Mouse (Mus musculus) MEL (cell line): Measurements from ENCODE around the gene Pappa2. TPM values are rescaled to one million over a fixed set of nuclear protein-coding genes. Genes with fewer than 3 reads are reported as not detected.

ENCODE experiments used
- DNase-seq: peaks from one replicate; pipeline ENCODE4 v3.0.0; 2011; ENCODE audit warnings: low read depth, low spot score
- H3K27ac ChIP-seq: 2 replicates; pipeline ENCODE4 v1.5.1; 2012; ENCODE audit warnings: low read depth, mild to moderate bottlenecking, control low read depth, low read length, moderate library complexity; ENCODE audit not compliant: control insufficient read depth
- H3K27me3 ChIP-seq, 2 experiments: fragments of 150-350 bp in 1 of 2; sonication (generic) in 1 of 2; 2 replicates each; pipeline ENCODE4 v1.6.1; 2012; ENCODE audit warnings: low read length in 2 of 2, mild to moderate bottlenecking in 2 of 2, improper control_type of control experiment in 1 of 2, moderate library complexity in 1 of 2; ENCODE audit not compliant: insufficient read depth in 2 of 2, control insufficient read depth in 1 of 2
- H3K36me3 ChIP-seq, 2 experiments: 2 replicates each; pipeline ENCODE4 v1.6.1; 2012 to 2014; ENCODE audit warnings: low read length in 2 of 2, improper control_type of control experiment in 1 of 2, inconsistent platforms in 1 of 2, mild to moderate bottlenecking in 1 of 2; ENCODE audit not compliant: insufficient read depth in 2 of 2, control insufficient read depth in 1 of 2
- H3K4me1 ChIP-seq, 2 experiments: fragments of 150-350 bp in 1 of 2; sonication (generic) in 1 of 2; 2 replicates each; pipeline ENCODE4 v1.6.1; 2012; ENCODE audit warnings: low read length in 2 of 2, improper control_type of control experiment in 1 of 2, mild to moderate bottlenecking in 1 of 2; ENCODE audit not compliant: insufficient read depth in 2 of 2, control insufficient read depth in 1 of 2
- H3K4me3 ChIP-seq, 2 experiments: fragments of 150-350 bp in 1 of 2; sonication (generic) in 1 of 2; 2 replicates each; pipeline ENCODE4 v1.5.1; 2012; ENCODE audit warnings: low read depth in 2 of 2, low read length in 2 of 2, mild to moderate bottlenecking in 2 of 2, moderate library complexity in 2 of 2, control low read depth in 1 of 2, improper control_type of control experiment in 1 of 2; ENCODE audit not compliant: control insufficient read depth in 1 of 2, insufficient read depth in 1 of 2
- H3K79me2 ChIP-seq: 2 replicates; pipeline ENCODE4 v1.6.1; 2012; ENCODE audit warnings: mild to moderate bottlenecking, low read length, moderate library complexity; ENCODE audit not compliant: control insufficient read depth, poor library complexity, insufficient read depth
- H3K9ac ChIP-seq: 2 replicates; pipeline ENCODE4 v1.6.1; 2012; ENCODE audit warnings: low read depth, mild to moderate bottlenecking, control low read depth, low read length, moderate library complexity; ENCODE audit not compliant: control insufficient read depth, poor library complexity, severe bottlenecking
- H3K9me3 ChIP-seq: fragments of 150-350 bp; sonication (generic); replicated peaks from 2 replicates; pipeline ENCODE4 v1.6.1; 2012; ENCODE audit warnings: mild to moderate bottlenecking, low read length, improper control_type of control experiment, moderate library complexity; ENCODE audit not compliant: insufficient read depth
- BHLHE40 ChIP-seq: IDR thresholded peaks from 2 replicates; pipeline ENCODE4 v1.6.1; 2012; ENCODE audit warnings: low read depth, mild to moderate bottlenecking, inconsistent platforms, low read length, improper control_type of control experiment, borderline replicate concordance
- CHD1 ChIP-seq: IDR thresholded peaks from 2 replicates; pipeline ENCODE4 v1.6.1; 2012; ENCODE audit warnings: low read depth, mild to moderate bottlenecking, inconsistent platforms, low read length, improper control_type of control experiment
- CHD2 ChIP-seq: IDR thresholded peaks from 2 replicates; pipeline ENCODE4 v1.6.1; 2011; ENCODE audit warnings: low read length, improper control_type of control experiment
- CTCF ChIP-seq, 3 experiments: IDR thresholded peaks in 2 of 3; conservative IDR thresholded peaks in 1 of 3; 2 replicates each; pipeline ENCODE4 v1.5.1; 2011 to 2012; ENCODE audit warnings: low read length in 3 of 3, low read depth in 2 of 3, mild to moderate bottlenecking in 2 of 3, improper control_type of control experiment in 1 of 3, inconsistent platforms in 1 of 3, mixed read lengths in 1 of 3, moderate library complexity in 1 of 3; ENCODE audit not compliant: control insufficient read depth in 1 of 3, insufficient read depth in 1 of 3, poor library complexity in 1 of 3, severe bottlenecking in 1 of 3
- ELF1 ChIP-seq: IDR thresholded peaks from 2 replicates; pipeline ENCODE4 v1.6.1; 2014; ENCODE audit warnings: low read depth, mild to moderate bottlenecking, inconsistent platforms, low read length, improper control_type of control experiment, moderate library complexity
- EP300 ChIP-seq, 2 experiments: IDR thresholded peaks; 2 replicates each; pipeline ENCODE4 v1.6.1; 2011; ENCODE audit warnings: improper control_type of control experiment in 2 of 2, low read length in 2 of 2, low read depth in 1 of 2, mild to moderate bottlenecking in 1 of 2
- HCFC1 ChIP-seq: IDR thresholded peaks from 2 replicates; pipeline ENCODE4 v1.6.1; 2012; ENCODE audit warnings: low read depth, mild to moderate bottlenecking, inconsistent platforms, low read length, improper control_type of control experiment, moderate library complexity
- KAT2A ChIP-seq: conservative IDR thresholded peaks from 2 replicates; pipeline ENCODE4 v1.6.1; 2012; ENCODE audit warnings: low read depth, low read length, improper control_type of control experiment, inconsistent platforms
- MAFK ChIP-seq: IDR thresholded peaks from 2 replicates; pipeline ENCODE4 v1.6.1; 2011; ENCODE audit warnings: low read depth, mild to moderate bottlenecking, low read length, improper control_type of control experiment, borderline replicate concordance
- MAX ChIP-seq: IDR thresholded peaks from 2 replicates; pipeline ENCODE4 v1.6.1; 2011; ENCODE audit warnings: low read length, improper control_type of control experiment
- MEF2A ChIP-seq: IDR thresholded peaks from 2 replicates; pipeline ENCODE4 v1.6.1; 2014; ENCODE audit warnings: low read depth, mild to moderate bottlenecking, inconsistent platforms, low read length, improper control_type of control experiment; ENCODE audit not compliant: poor library complexity, insufficient replicate concordance, severe bottlenecking; ENCODE audit errors: extremely low read depth
- NELFE ChIP-seq: IDR thresholded peaks from 2 replicates; pipeline ENCODE4 v1.6.1; 2011; ENCODE audit warnings: low read depth, low read length, improper control_type of control experiment
- NRF1 ChIP-seq: IDR thresholded peaks from 2 replicates; pipeline ENCODE4 v1.6.1; 2014; ENCODE audit warnings: low read depth, mild to moderate bottlenecking, inconsistent platforms, low read length, improper control_type of control experiment, moderate library complexity; ENCODE audit not compliant: poor library complexity, insufficient read depth, severe bottlenecking
- POLR2A ChIP-seq, 2 experiments: IDR thresholded peaks; 2 replicates each; pipeline ENCODE4 v1.6.1; 2011 to 2012; ENCODE audit warnings: low read length in 2 of 2, mild to moderate bottlenecking in 2 of 2, control low read depth in 1 of 2, improper control_type of control experiment in 1 of 2, low read depth in 1 of 2, moderate library complexity in 1 of 2; ENCODE audit not compliant: control insufficient read depth in 1 of 2, insufficient read depth in 1 of 2, poor library complexity in 1 of 2
- POLR2AphosphoS5 ChIP-seq: IDR thresholded peaks from 2 replicates; pipeline ENCODE4 v1.6.1; 2012; ENCODE audit warnings: low read depth, borderline replicate concordance, mild to moderate bottlenecking, inconsistent platforms, low read length, moderate library complexity, mixed read lengths
- RCOR1 ChIP-seq: IDR thresholded peaks from 2 replicates; pipeline ENCODE4 v1.6.1; 2012; ENCODE audit warnings: low read depth, mild to moderate bottlenecking, inconsistent platforms, low read length, improper control_type of control experiment
- SIN3A ChIP-seq: IDR thresholded peaks from 2 replicates; pipeline ENCODE4 v1.6.1; 2012; ENCODE audit warnings: low read length, improper control_type of control experiment, inconsistent platforms
- USF1 ChIP-seq: IDR thresholded peaks from 2 replicates; pipeline ENCODE4 v1.6.1; 2014; ENCODE audit warnings: low read depth, mild to moderate bottlenecking, inconsistent platforms, low read length, improper control_type of control experiment, moderate library complexity
- ZKSCAN1 ChIP-seq: IDR thresholded peaks from 2 replicates; pipeline ENCODE4 v1.6.1; 2012; ENCODE audit warnings: low read depth, mild to moderate bottlenecking, inconsistent platforms, low read length, improper control_type of control experiment, moderate library complexity
- ZMIZ1 ChIP-seq: IDR thresholded peaks from 2 replicates; pipeline ENCODE4 v1.6.1; 2012; ENCODE audit warnings: low read depth, mild to moderate bottlenecking, inconsistent platforms, low read length, improper control_type of control experiment, moderate library complexity
- ZNF384 ChIP-seq: IDR thresholded peaks from 2 replicates; pipeline ENCODE4 v1.6.1; 2012; ENCODE audit warnings: low read depth, mild to moderate bottlenecking, inconsistent platforms, low read length, improper control_type of control experiment
- polyA plus RNA-seq, 2 experiments: library from polyadenylated mRNA; stranded (reverse) in 1 of 2; unstranded in 1 of 2; fragments of >175 nt in 1 of 2; fragments of >200 nt in 1 of 2; gene quantifications; 2 replicates each; pipeline versions ENCODE4 v1.2.1 to v1.2.4; 2012; ENCODE audit warnings: low replicate concordance in 2 of 2, low read depth in 1 of 2; ENCODE audit not compliant: insufficient read length in 2 of 2, insufficient read depth in 1 of 2, missing spikeins in 1 of 2
- total RNA-seq: library from RNA; depleted of rRNA; stranded (reverse); fragments of 300-350 nt; gene quantifications from 2 replicates; pipeline ENCODE4 v1.2.3, GENCODE M21; 2012

The Pappa2 gene
- total and polyA plus RNA-seq, 3 experiments: not detected

DNA sequence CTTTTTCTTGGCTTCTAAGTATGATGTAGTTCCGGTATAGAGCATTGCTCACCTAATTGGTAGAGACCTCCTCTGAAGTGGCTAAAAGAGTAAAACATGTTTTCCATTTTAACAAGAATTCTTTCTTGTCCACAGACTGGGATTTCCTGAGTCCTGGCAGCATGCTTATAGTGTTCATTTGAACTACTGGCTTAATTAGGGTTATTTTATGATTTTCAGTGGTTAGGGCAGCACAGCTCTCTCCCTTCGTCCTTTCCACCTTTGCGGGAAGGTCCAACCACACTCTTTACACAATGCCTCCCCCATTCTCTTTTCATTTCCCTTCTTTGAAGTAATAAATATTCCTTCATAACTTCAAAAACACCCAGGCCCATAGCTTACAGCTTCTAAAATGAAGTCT is 163.8 kb downstream of the Pappa2 start:
- no peaks in the 10 kb centered on the region for H3K9me3 ChIP-seq
- no peaks in the 10 kb centered on the region for H3K79me2 ChIP-seq
- no peaks in the 10 kb centered on the region for H3K36me3 ChIP-seq
- H3K27ac ChIP-seq: no peak overlapping the region
- H3K4me1 ChIP-seq: no peaks in the 10 kb centered on the region
- TF ChIP-seq ELF1 (no peak), MAFK (no peak), MAX (no peak), POLR2A (IDR thresholded peaks at IDR 0.05; ENCODE audit: control insufficient read depth in 1 of 2, insufficient read depth in 1 of 2, low read depth in 1 of 2, low read length in 2 of 2, poor library complexity in 1 of 2) (no peak), SIN3A (no peak), RCOR1 (no peak), BHLHE40 (no peak), CHD1 (no peak), NELFE (no peak)
- TF ChIP-seq, all 39 proteins: peak for 0
- no peaks in the 10 kb centered on the region for H3K27me3 ChIP-seq
- H3K9ac ChIP-seq: no peak overlapping the region
- DNase-seq: no peak
- H3K4me3 ChIP-seq: no peak overlapping the region

DNA sequence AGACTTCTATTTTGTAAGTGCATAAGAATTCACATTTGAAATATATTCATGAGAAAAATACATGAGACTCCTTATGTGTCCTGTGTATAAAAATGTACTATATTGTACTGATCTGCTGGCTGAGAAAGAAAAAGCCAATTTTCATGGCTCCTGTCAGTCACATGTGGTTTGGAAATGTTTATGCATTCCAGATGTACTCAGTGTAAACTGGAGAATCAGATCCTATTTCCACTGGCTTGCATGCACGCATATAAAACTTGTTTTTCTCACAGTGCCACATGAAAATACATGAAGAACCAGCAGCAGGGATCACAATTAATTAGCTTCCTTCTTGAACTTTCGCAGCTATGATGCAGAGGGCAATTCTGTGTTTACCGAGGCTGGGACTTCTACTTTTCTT is 168.4 kb downstream of the Pappa2 start:
- no peaks in the 10 kb centered on the region for H3K36me3 ChIP-seq
- H3K27ac ChIP-seq: no peak overlapping the region
- H3K9ac ChIP-seq: no peak overlapping the region
- no peak for DNase-seq
- no peaks in the 10 kb centered on the region for H3K27me3 ChIP-seq
- H3K9me3 ChIP-seq: no peaks in the 10 kb centered on the region
- no peak overlapping the region for H3K4me3 ChIP-seq
- H3K4me1 ChIP-seq: no peaks in the 10 kb centered on the region
- no peaks in the 10 kb centered on the region for H3K79me2 ChIP-seq
- TF ChIP-seq EP300 (IDR thresholded peaks at IDR 0.05; ENCODE audit: low read depth in 1 of 2, low read length in 2 of 2): no peak
- no peak for TF ChIP-seq HCFC1
- no peak for TF ChIP-seq CHD1
- TF ChIP-seq MAX: no peak
- TF ChIP-seq POLR2AphosphoS5: no peak
- TF ChIP-seq MEF2A: no peak

DNA sequence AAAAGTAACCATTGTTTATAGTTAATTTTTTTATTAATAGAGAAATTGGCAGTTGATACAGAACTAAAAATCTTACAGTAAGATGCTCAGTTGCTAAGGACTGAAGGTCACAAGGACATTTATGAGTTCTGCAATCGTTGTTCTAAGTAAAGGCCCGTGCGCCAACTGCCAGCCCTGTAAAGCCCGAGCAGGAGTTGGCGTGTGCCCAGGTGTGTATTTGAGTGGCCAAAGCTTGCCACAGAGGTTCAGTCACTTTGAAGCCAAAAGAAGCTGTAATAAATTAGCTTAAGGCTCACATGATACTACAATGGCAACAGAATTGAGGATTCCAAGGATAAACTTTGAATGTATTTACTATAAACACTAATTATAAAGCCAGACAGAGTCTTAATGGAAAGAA is 204.8 kb downstream of the Pappa2 start:
- Histone ChIP-seq H3K27me3 (no peaks in the 10 kb centered on the region), H3K27ac (no peak overlapping the region), H3K79me2 (no peaks in the 10 kb centered on the region), H3K36me3 (no peaks in the 10 kb centered on the region), H3K9me3 (no peaks in the 10 kb centered on the region), H3K4me3 (no peak overlapping the region), H3K4me1 (no peaks in the 10 kb centered on the region), H3K9ac (no peak overlapping the region)
- DNase-seq: no peak
- TF ChIP-seq USF1 (no peak), KAT2A (no peak), CHD1 (no peak), NRF1 (no peak), CTCF (IDR thresholded peaks at IDR 0.05 in 2 of 3, conservative IDR thresholded peaks at IDR 0.05 in 1 of 3; ENCODE audit: control insufficient read depth in 1 of 3, insufficient read depth in 1 of 3, low read depth in 2 of 3, low read length in 3 of 3, poor library complexity in 1 of 3, severe bottlenecking in 1 of 3) (no peak), ZNF384 (no peak), EP300 (IDR thresholded peaks at IDR 0.05; ENCODE audit: low read depth in 1 of 2, low read length in 2 of 2) (no peak), ZMIZ1 (no peak), CHD2 (no peak), ZKSCAN1 (no peak)
